Comparison of ENCODE assay signal across 12 mouse cellular contexts in genomic region chr13:6119703-6120102, GRCm38 (mm10).
"Had no signal": no experiment of that assay in that cellular context is flagged by ENCODE, and none has a peak within 500 bp of the region (broad histone marks: within the 10 kb centered on the region; RNA-seq: fewer than 3 reads in every experiment).

No protein-coding gene starts in this region.

- ATAC-seq: liver, postnatal 0 days; lung, postnatal 0 days; midbrain, embryonic 15.5 days had no signal

- DNase-seq: kidney, adult 9 months; kidney, postnatal 14 days; kidney, postnatal 4 days; left cerebral cortex, postnatal 4 days; liver, postnatal 0 days; lung, embryonic 14.5 days; retina, postnatal 1 day; right cerebral cortex, postnatal 25 days; spleen, adult 18-20 months; thymus, postnatal 25 days had no signal
